Mouse (Mus musculus) ES-E14 (cell line): Measurements from ENCODE around the gene Ptma. TPM values are rescaled to one million over a fixed set of nuclear protein-coding genes. Genes with fewer than 3 reads are reported as not detected.

Experiments used
- DNase-seq: peaks from one replicate; pipeline ENCODE4 v3.0.0-alpha.2; 2013; ENCODE audit warnings: low read depth, low spot score
- H3K27ac ChIP-seq: 2 replicates; pipeline ENCODE4 v1.5.1; 2012; ENCODE audit warnings: low read depth, mild to moderate bottlenecking, low read length, moderate library complexity, mixed read lengths; ENCODE audit not compliant: poor library complexity, insufficient read depth, severe bottlenecking
- H3K36me3 ChIP-seq: 2 replicates; pipeline ENCODE4 v1.6.1; 2012; ENCODE audit warnings: mild to moderate bottlenecking, low read length, moderate library complexity, mixed read lengths; ENCODE audit not compliant: control insufficient read depth, poor library complexity, insufficient read depth, severe bottlenecking
- H3K4me1 ChIP-seq, 2 experiments: fragments of 150-350 bp in 1 of 2; sonication (generic) in 1 of 2; 2 replicates each; pipeline ENCODE4 v1.6.1; 2012; ENCODE audit warnings: low read length in 2 of 2, mild to moderate bottlenecking in 1 of 2, mixed read lengths in 1 of 2; ENCODE audit not compliant: control insufficient read depth in 2 of 2, insufficient read depth in 2 of 2, poor library complexity in 1 of 2
- H3K4me3 ChIP-seq, 2 experiments: fragments of 150-350 bp in 1 of 2; sonication (generic) in 1 of 2; 2 replicates each; pipeline ENCODE4 v1.5.1; 2012; ENCODE audit warnings: low read length in 2 of 2, low read depth in 1 of 2, mild to moderate bottlenecking in 1 of 2, mixed read lengths in 1 of 2; ENCODE audit not compliant: insufficient read depth in 1 of 2, poor library complexity in 1 of 2, severe bottlenecking in 1 of 2
- H3K9ac ChIP-seq: 2 replicates; pipeline ENCODE4 v1.6.1; 2012; ENCODE audit warnings: low read depth, mild to moderate bottlenecking, low read length, mixed read lengths; ENCODE audit not compliant: poor library complexity, insufficient read depth, severe bottlenecking
- H3K9me3 ChIP-seq: fragments of 150-350 bp; sonication (generic); 2 replicates; pipeline ENCODE4 v1.6.1; 2012; ENCODE audit warnings: low read depth, mild to moderate bottlenecking, low read length; ENCODE audit not compliant: control insufficient read depth, insufficient read depth
- CHD2 ChIP-seq: IDR thresholded peaks from 2 replicates; pipeline ENCODE4 v1.6.1; 2014; ENCODE audit warnings: mild to moderate bottlenecking, low read depth, low read length, inconsistent platforms
- HCFC1 ChIP-seq: IDR thresholded peaks from 2 replicates; pipeline ENCODE4 v1.6.1; 2012; ENCODE audit warnings: low read length, inconsistent platforms, borderline replicate concordance; ENCODE audit not compliant: insufficient read depth
- MAFK ChIP-seq: IDR thresholded peaks from 2 replicates; pipeline ENCODE4 v1.6.1; 2014; ENCODE audit warnings: mild to moderate bottlenecking, low read depth, low read length, inconsistent platforms; ENCODE audit not compliant: insufficient read depth
- ZC3H11A ChIP-seq: IDR thresholded peaks from 2 replicates; pipeline ENCODE4 v1.6.1; 2012; ENCODE audit warnings: low read depth, mild to moderate bottlenecking, inconsistent platforms, low read length, borderline replicate concordance
- ZNF384 ChIP-seq: IDR thresholded peaks from 2 replicates; pipeline ENCODE4 v1.6.1; 2012; ENCODE audit warnings: low read depth, low read length, inconsistent platforms
- in situ Hi-C, 2 experiments: fragments of 600-800 bp; cut with MboI; formaldehyde crosslinking; loops; one replicate each; pipeline ENCODE4 v1.15.1; 2025; ENCODE audit warnings: low sequenced_read_pairs in 2 of 2, inconsistent platforms in 1 of 2; ENCODE audit not compliant: unreplicated experiment in 2 of 2
- total RNA-seq: library from RNA; depleted of rRNA; stranded (reverse); fragments of 300-350 nt; gene quantifications from 2 replicates; pipeline ENCODE4 v1.2.3, GENCODE M21; 2012

Ptma gene
- total RNA-seq, 1 experiment, result 2,587 TPM

GRCm38 (mm10) chr1:86488326-86488725 is 38.2 kb upstream of the Ptma start:
- H3K36me3 ChIP-seq, result no peaks in the 10 kb centered on the region
- in situ Hi-C loops, result no loop called here
- H3K4me3 ChIP-seq, result peak overlapping the region; percentile 63 to 96
- H3K9me3 ChIP-seq, result no peaks in the 10 kb centered on the region
- peak overlapping the region; percentile 99 for H3K9ac ChIP-seq
- H3K4me1 ChIP-seq, result peaks cover 8 to 21% of the 10 kb centered on the region in 2 experiments; a peak in 3 of 4 replicates
- no peak for DNase-seq
- H3K27ac ChIP-seq, result peak overlapping the region; percentile 96
- no peak for TF ChIP-seq CHD2
- TF ChIP-seq ZC3H11A, result no peak
- no peak for TF ChIP-seq MAFK
- no peak for TF ChIP-seq ZNF384
- TF ChIP-seq HCFC1, result no peak

- Histone ChIP-seq H3K36me3 (no peaks in the 10 kb centered on the region), H3K4me1 (peaks cover 8 to 23% of the 10 kb centered on the region in 2 experiments; a peak in 3 of 4 replicates), H3K9me3 (no peaks in the 10 kb centered on the region), H3K9ac (peak overlapping the region; percentile 99; the same call in 1 of the 2 replicates), H3K4me3 (peak overlapping the region; percentile 63 to 96), H3K27ac (peak overlapping the region; percentile 96)
- in situ Hi-C loops, result no loop called here
- no peak for DNase-seq
- no peak for TF ChIP-seq MAFK
- TF ChIP-seq HCFC1, result no peak
- TF ChIP-seq ZC3H11A, result no peak
- TF ChIP-seq CHD2, result no peak
- no peak for TF ChIP-seq ZNF384
These were observed 37.8 kb upstream of the Ptma start for GRCm38 (mm10) chr1:86488774-86489173.

GRCm38 (mm10) chr1:86489901-86490300 is 36.6 kb upstream of the Ptma start:
- in situ Hi-C loops, result no loop called here
- no peak for DNase-seq
- H3K36me3 ChIP-seq, result no peaks in the 10 kb centered on the region
- no peak overlapping the region for H3K4me3 ChIP-seq
- TF ChIP-seq HCFC1, result no peak
- TF ChIP-seq CHD2, result no peak
- no peak for TF ChIP-seq ZC3H11A
- peak; percentile 71 for TF ChIP-seq ZNF384
- TF ChIP-seq MAFK, result no peak
- peaks cover 8 to 27% of the 10 kb centered on the region in 2 experiments; a peak in 3 of 4 replicates for H3K4me1 ChIP-seq
- H3K27ac ChIP-seq, result peak overlapping the region; percentile 96
- H3K9me3 ChIP-seq, result no peaks in the 10 kb centered on the region
- peak overlapping the region; percentile 21; the same call in 1 of the 2 replicates for H3K9ac ChIP-seq

- no peak for TF ChIP-seq CHD2
- TF ChIP-seq MAFK, result no peak
- TF ChIP-seq ZNF384, result no peak
- TF ChIP-seq HCFC1, result no peak
- TF ChIP-seq ZC3H11A, result no peak
- peaks cover 8 to 27% of the 10 kb centered on the region in 2 experiments; a peak in 3 of 4 replicates for H3K4me1 ChIP-seq
- in situ Hi-C loops, result no loop called here
- no peaks in the 10 kb centered on the region for H3K36me3 ChIP-seq
- no peak overlapping the region for H3K9ac ChIP-seq
- peak overlapping the region; percentile 96; the same call in 1 of the 2 replicates for H3K27ac ChIP-seq
- H3K9me3 ChIP-seq, result no peaks in the 10 kb centered on the region
- no peak for DNase-seq
- H3K4me3 ChIP-seq, result no peak overlapping the region
These were observed 35.8 kb upstream of the Ptma start for GRCm38 (mm10) chr1:86490697-86491096.
